Mouse (Mus musculus) embryo, embryonic 11.5 days (tissue): ENCODE measurements around the gene Rnf111.
"Not testable (repeated sequence)": the region's sequence is repeated elsewhere in the genome, so short reads cannot be mapped to it uniquely, and the experiment has no call there.

Experiments used
- DNase-seq: peaks from one replicate; pipeline ENCODE4 v3.0.0-alpha.2; 2012; ENCODE audit warnings: low read depth, low spot score

The Rnf111 gene

DNA sequence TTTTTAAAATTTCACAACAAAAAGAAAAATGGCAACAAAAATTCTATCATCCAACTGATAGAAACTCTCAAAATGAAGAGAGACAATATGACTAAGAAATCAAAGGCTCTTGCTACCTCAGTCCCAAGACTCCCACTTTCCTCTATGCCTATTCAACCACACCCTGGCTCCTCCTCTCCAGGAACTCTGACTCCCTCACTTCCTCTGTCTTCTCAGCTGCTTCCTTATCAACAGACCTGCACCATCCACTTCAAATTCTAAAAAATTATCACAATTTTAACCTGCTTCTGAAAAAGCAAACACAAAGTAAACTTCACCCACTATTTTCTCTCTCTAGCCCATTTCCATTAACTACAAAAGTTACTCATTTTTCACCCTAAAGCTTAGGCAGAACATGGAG is 6.5 kb downstream of the Rnf111 start:
- no peak for DNase-seq

GRCm38 (mm10) chr9:70493038-70493437 is 10.5 kb downstream of the Rnf111 start:
- no peak for DNase-seq

- no peak for DNase-seq
Measured at GRCm38 (mm10) chr9:70491176-70491575, 12.3 kb downstream of the Rnf111 start.

- DNase-seq = no peak
Measured at GRCm38 (mm10) chr9:70487401-70487800, 16.1 kb downstream of the Rnf111 start.

GRCm38 (mm10) chr9:70485840-70486239 is 17.7 kb downstream of the Rnf111 start:
- DNase-seq = no peak

DNA sequence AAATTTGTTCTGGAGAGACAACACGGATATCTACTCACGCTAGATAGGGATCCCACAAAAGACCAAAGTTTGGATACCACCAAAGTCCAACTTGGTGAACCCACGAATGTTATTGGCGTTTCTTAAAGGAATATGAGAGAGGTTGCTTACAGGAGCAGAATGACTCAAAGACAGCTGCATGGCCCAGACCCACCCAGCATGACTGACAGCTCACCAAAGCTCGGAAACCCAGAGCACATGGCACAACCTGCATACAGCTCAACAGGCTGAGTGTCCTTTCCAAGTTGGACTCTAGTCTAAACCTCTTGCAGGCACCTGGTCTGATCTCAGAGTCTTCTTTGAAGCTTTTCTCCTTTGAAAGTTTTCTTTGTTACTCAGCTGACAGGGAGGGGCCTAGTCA is 20.0 kb downstream of the Rnf111 start:
- no peak for DNase-seq

DNA sequence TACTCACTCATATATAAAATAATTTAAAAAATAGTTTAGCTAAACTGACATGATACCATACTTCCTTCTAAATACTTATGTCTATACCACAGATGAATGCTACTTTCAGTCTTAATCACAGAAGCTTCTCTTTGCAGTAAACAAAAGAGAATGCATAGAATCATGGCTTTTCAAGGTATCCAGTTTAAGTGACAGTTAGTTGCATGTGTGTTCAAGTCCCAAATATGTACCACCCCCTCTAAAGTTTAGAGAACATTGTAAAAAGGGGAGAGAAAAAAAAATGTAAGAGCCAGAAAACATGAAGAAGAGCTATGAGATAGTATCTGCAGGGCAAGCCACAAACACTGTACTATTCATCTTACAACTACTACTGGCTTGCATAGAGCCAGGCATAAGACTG is 21.7 kb downstream of the Rnf111 start:
- DNase-seq = no peak

DNA sequence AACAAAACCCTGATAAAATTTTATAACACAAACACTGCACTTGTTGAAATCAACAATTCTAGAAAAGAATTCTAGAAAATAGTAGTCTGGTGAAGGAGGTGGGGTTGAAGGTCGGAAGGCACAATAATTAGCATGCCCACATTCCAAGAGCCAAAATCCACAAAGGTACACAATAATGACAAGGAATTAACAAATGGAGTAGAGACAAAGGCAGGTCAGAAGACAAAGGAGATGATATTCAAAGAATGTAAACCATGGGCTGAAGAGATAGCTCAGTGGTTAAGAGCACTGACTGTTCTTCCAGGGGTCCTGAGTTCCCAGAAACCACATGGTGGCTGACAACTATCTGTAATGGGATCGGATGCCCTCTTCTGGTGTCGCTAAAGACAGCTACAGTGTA is 26.3 kb downstream of the Rnf111 start:
- DNase-seq = no peak

DNA sequence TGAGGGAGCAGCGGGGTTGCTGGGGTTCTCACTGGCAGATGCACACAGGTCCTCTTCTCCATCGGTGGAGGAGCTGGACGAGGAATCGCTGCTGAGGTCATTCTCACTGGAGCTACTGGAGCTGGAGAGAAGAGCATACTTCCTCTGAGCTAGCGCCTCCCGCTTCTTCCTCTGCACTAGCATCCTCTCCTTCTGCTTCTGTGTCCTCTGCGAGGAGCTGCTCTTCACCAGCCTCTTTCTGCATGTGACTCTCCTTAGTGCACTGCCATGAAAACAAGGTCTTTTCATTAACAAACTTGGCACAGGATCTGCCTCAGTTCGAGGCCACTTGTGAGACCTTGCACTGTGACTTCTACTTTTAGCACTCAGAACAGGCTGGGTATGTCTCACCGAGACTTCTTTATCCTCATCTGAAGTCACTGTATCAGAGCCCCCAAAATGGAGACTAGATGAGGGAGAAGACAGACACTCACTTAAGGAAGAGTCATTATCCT is 27.7 kb downstream of the Rnf111 start:
- DNase-seq = no peak

DNA sequence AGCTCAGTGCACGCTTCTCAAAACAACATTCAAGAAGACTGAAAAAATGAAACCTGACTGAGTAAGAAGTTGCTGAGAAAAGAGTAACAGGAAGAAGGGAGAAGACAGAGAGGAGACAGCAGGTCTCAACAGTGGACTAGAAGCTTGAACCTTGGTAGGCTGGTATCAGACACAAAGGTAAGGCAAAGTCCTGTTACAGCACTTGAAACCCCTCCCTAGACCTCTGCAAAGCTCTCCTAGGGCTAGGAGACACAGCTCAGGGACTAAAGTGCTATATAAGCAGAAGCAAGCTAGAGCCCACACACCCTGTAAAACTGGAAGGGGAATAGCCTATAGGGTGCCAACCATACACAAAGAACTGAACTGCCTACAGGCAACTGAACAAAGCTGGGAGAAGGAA is 30.1 kb downstream of the Rnf111 start:
- no peak for DNase-seq

- DNase-seq = not testable (repeated sequence)
Measured at GRCm38 (mm10) chr9:70463091-70463490, 40.4 kb downstream of the Rnf111 start.

DNA sequence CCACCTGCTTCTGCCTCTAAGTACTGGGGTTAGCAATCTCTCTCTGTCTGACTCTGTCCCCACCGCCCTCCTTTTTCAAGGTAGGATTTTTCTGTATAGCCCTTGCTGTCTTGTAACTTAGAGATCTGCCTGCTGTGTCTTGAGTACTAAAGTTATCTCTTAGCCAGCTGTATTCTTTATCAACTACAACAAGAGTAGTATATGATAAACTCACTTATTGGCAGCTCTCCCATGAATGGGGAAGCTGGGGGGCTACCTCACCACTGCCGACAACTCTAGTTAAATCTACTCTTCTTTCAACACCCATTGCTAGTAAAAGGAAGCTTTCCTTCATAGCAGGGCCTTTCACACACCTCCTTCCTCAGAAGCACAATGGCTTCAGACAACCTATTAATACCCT is 51.2 kb downstream of the Rnf111 start:
- DNase-seq = no peak

GRCm38 (mm10) chr9:70449072-70449471 is 54.5 kb downstream of the Rnf111 start:
- no peak for DNase-seq

DNA sequence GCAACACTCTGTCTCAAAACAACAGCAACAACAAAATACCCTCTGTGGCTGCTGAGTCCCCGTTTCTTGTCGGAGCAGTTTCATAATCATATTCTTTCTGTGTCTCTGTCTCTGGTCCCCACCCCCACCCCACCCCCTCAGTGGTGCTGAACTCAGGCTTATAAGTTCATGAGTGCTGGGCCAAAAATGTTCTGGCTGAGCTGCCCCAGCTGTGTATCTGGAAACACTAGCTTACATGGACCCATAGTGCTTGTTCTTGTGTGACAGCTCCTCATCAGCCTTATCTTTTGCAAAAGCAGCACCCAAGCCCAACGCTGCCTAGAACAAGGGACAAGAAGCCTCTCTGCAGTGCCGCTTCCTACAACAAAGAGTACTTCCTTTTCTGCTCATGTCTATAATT is 63.6 kb downstream of the Rnf111 start:
- no peak for DNase-seq

- no peak for DNase-seq
Measured at GRCm38 (mm10) chr9:70422661-70423060, 80.9 kb downstream of the Rnf111 start.

DNA sequence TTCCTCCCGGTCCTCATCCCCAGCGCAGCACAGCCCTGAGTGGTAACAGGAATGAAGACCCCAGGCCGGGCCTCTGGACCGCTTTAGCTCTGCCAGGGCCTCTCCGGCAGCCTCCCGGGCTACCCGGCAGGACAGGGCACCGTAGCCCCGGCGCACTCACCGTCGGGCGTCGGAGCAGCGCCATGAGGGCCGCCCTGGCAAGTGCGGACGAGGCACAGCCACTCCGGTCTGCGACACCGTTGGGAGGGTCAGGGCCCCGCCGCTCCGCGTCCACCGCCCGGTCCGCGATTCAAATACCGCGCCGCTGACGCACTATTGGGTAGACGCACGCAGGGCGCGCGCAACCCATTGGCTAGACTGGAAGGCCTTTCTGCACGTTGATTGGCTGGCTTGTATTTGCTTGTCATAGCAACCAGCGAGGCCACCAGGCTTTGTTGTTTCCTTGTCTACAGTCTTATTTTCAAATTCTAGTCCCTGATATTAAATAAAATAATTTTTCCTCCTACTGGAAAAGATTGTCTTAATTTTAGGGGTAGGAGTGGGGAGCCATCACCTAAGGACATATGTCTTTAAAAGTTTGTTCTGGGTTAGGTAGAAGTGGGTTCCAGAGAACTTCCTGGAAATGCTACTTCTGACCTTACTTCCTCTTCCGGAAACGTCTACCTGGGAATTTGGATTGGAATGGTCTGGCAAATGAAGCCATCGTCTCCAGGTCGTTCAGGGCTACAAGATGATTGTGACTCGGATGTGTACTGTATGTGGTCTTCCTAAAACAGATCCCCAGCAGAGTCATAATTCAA is 82.1 kb downstream of the Rnf111 start, which contains the start of gene Ccnb2:
Gene Ccnb2 (minus strand): TSS at position 291 of the 800 bp plus-strand sequence.
- DNase-seq = peak; percentile 86

GRCm38 (mm10) chr9:70416412-70416811 is 87.1 kb downstream of the Rnf111 start:
- no peak for DNase-seq

DNA sequence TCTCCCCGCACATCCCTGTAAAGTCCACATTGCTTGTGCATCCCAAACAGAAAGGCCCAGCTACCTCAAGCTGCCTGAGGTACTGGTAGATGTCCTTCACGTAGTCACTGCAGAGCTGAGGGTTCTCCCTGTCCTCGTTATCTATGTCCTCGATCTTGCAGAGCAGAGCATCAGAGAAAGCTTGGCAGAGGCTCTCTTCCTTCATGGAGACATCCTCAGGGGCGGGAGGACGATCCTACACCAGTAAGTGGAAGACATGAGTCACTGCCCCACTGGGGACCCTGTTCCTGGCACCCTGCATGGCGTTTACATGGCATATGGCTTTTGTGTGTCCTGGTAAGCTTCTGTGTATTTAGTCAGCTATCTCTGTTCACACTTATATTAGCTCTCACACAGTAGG is 90.5 kb downstream of the Rnf111 start:
- DNase-seq = no peak

GRCm38 (mm10) chr9:70410668-70411067 is 92.9 kb downstream of the Rnf111 start:
- no peak for DNase-seq

DNA sequence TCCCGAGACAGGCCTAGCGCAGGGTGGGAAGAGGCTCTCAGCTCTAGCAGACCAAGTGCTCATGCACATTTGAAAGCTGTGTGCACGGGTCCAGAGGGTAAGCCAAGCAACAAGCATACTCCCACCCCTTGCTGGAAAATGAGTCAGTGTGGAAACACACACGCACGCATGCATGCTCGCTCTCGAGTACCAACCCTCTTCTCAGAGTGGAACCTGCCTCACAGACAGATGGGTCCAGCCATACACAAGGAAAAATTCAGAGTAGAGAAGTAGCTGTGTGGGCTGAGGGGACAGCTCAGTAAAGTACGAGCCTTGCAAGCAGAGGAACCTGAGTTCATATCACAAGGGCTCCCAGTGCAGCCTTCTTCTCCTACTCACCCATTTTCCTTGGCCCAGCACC is 93.8 kb downstream of the Rnf111 start:
- DNase-seq = no peak

GRCm38 (mm10) chr9:70408791-70409190 is 94.7 kb downstream of the Rnf111 start:
- DNase-seq = no peak

DNA sequence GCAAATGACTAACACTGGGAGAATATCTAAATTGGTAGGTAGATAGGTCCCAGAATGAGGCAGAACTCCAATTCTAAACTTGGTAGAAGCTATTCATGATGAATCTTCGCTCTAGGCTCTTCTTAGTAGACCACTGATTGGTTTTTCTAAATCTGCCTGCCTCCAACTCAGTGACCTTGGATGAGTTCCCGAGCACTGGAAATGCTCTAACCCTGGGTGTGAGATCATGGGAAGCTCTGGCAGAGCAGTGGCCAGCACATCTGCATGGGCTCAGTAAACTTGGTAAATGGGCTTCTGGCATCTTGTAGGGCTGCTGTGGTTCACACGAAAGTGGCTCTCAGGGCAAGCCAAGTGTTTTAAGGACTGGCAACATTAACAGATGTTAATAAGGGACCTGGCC is 96.9 kb downstream of the Rnf111 start:
- DNase-seq = no peak

DNA sequence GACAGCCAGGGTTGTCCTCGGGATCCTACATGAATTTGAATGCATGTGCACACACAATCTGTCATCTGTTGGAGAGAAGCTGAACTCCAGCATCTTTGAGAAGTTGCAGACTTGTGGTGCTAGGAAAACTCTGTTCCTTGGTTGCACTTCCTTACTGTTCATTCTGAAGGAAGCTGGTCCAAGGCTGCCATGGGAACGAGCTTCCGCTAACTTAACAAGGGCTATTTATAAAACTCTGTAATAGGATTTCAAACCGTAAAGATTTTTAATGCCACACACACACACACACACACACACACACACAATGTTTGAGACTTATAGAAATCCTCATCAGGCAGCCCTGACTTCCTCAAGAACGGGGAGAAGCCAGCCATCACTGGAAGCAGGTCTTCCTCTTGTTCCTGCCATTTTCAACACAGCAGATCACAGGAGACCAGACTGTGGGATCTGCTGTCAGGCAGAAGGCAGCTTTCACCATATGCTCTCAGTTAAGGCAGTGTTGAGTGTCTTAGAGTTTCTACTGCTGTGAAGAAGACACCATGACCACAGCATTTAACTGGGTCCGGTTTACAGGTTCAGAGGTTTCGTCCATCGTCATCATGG is 101.5 kb downstream of the Rnf111 start:
- no peak for DNase-seq
